Mouse (Mus musculus) CD8-positive naive resting alpha-beta T cell, adult 2 months (primary cell): ENCODE measurements at regions not wholly inside any gene's neighbourhood (a gene's known extent, or its start where the extent isn't known, plus 50 kb on each side); places are given as distances from the start of the nearest gene placed in this dataset.

Experiments used
- DNase-seq, 2 experiments: peaks; one replicate each; pipeline ENCODE4 v3.0.0; 2022; ENCODE audit warnings: low read depth in 2 of 2, low spot score in 2 of 2

- DNase-seq = no peak
Measured at GRCm38 (mm10) chr9:32048941-32049340, 67.0 kb upstream of the Arhgap32 start.

DNA sequence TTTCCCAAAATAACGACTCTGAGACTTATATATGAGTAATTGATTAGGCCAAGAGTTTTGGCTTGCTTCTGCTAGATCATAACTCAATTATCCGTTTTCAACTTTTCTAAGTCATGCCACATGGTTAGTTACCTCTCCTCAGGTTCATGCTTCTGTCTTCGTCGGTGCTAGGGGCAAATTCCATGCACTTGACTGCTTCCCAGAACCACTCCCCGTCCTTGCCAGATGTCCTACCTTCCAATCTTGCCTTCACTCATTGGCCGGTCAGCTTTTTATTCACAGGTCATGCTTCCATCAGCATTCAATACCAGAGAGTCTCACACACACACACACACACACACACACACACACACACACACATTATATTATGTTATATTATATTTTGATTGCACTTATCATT, 66.4 kb upstream of the Arhgap32 start:
- DNase-seq = no peak

GRCm38 (mm10) chr9:32053886-32054615, 61.9 kb upstream of the Arhgap32 start:
- DNase-seq = no peak

GRCm38 (mm10) chr9:32057427-32058115, 58.4 kb upstream of the Arhgap32 start:
- DNase-seq = no peak

GRCm38 (mm10) chr9:32062740-32063139, 53.2 kb upstream of the Arhgap32 start:
- DNase-seq = no peak

DNA sequence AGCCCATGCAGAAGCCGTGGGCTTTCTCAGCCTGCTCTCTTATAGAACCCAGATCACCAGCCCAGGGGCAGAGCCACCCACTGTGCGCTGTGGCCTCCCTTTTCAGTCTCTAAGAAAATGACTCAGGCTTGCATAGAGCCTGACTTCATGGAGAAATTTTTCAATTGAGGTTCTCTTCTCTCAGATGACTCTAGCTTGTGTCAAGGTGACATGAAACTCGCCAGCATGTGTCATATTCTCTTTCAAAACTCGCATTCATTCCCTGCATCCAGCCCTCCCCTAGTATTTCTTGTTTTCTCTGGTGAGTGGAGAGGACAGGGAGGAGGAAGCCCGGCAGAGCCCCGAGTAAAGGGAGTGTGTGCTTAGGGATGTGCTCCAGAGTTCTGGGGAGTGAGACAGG, 52.4 kb upstream of the Arhgap32 start:
- DNase-seq = no peak

DNA sequence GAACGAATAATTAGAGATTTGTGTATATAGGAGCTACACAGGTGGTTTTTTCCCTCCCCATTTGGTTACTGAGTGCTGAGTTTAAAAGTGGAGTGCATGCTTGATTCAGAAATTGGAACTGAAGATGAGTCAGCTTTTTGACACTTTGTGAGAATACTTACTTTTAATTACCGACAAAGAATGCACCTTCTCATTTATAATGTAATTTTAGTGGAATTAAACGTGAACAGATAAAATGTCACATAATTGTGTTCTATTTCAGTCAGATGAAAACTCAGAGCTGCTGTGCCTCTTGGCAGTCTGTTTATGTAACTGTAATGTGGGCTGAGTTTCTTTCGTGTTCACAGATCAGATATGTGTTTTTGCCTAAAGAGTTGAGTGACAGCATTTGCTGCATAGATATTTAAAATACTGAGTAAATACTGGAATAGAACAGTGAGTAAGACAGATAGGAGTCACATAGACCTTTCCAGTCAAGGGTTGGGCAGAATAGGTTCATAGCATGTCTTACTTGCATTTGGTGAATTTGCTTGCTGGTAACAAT, 51.9 kb upstream of the Arhgap32 start:
- no peak for DNase-seq
